Mouse (Mus musculus): ENCODE measurements at regions not wholly inside any gene's neighbourhood (a gene's known extent, or its start where the extent isn't known, plus 50 kb on each side); places are given as distances from the start of the nearest gene placed in this dataset.
"Not testable (repeated sequence)": the region's sequence is repeated elsewhere in the genome, so short reads cannot be mapped to it uniquely, and the experiment has no call there.

GRCm38 (mm10) chr4:7948020-7948419 lies 290.8 kb downstream of the Car8 start:
- DNase-seq (ENCODE audit: extremely low read depth, insufficient read length, low spot score), result no peak

- DNase-seq (ENCODE audit: extremely low read depth, insufficient read length, low spot score), result no peak
Measured at GRCm38 (mm10) chr4:7921503-7921902, 317.3 kb downstream of the Car8 start.

DNA sequence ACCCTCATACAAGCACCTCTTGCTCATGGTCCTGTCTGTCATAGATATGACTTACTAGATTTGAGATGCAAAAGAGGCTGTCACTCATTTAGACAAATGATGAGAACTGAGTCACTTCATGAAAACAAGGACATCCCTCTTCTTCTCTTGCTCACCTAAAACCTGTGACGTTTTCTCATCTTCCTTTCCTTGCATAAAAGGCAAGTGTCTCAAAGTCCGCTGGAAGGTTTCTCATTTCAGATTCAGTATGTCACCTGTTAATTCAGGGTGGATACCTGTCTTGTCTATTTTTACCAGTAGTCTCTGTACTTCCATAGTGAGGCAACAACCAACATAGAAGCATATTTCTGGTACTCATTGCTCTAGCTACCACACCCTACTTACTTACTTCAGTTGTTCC lies 325.6 kb downstream of the Car8 start:
- DNase-seq (ENCODE audit: extremely low read depth, insufficient read length, low spot score), result no peak

- DNase-seq (ENCODE audit: extremely low read depth, insufficient read length, low spot score), result no peak
Measured at GRCm38 (mm10) chr4:7912675-7913074, 326.2 kb downstream of the Car8 start.

GRCm38 (mm10) chr4:7903130-7903529 lies 335.7 kb downstream of the Car8 start:
- DNase-seq (ENCODE audit: extremely low read depth, insufficient read length, low spot score), result no peak

DNA sequence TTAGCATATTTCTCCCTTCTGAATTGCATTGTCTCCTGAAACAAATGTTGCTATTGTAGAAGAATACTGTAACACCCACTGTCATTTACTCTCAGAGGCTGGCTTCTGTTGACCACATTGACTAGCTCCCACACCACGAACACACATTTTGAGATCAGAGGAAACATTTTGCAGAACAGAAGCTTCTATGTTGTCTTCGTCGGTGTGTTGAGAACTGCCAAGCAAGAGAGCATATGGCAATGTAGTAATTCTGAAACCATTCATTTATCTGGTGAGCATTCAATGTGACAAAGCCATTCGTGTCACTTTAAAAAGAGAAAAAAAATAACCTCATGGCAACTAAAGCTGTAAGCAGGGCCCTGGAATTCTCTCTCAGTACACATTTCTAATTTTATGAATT lies 343.9 kb downstream of the Car8 start:
- DNase-seq (ENCODE audit: extremely low read depth, insufficient read length, low spot score), result no peak

DNA sequence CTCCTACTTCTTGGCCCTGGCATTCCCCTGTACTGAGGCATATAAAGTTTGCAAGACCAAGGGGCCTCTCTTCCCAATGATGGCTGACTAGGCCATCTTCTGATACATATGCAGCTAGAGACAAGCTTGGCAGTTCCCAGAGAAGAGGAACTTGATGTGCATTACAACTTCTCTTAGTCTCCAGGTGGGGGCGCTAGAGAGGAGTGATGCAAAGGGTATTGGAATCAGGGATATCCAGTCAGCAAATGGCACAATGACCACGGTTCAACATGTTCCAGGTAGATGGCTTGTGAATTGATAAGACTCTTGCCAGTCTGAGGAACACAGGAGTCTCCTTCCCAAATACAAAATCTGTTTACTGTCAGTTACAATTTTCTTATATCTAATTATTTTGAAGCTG lies 347.7 kb downstream of the Car8 start:
- DNase-seq (ENCODE audit: extremely low read depth, insufficient read length, low spot score), result no peak

DNA sequence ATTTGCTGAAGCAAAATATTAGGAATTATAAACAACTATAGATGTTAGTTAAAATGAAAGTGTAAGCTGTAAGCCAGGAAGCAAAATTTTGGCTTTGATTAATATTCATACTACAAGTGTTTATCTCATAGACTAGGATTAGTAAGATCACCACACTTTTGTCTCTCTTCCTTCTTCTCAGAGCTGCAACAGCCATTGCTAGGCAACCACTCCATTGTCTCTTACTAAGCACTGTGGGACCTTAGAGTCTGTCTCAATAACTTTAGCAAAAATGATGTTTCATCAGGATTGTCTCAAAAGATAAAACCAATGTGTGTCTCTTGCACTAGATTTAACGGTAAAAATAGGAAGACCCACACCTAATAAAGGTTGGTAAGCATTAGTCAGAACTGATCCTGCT lies 384.3 kb downstream of the Car8 start:
- no peak for DNase-seq (ENCODE audit: extremely low read depth, insufficient read length, low spot score)

GRCm38 (mm10) chr4:7853121-7853782 lies 385.6 kb downstream of the Car8 start:
- no peak for DNase-seq (ENCODE audit: extremely low read depth, insufficient read length, low spot score)

- DNase-seq (ENCODE audit: extremely low read depth, insufficient read length, low spot score), result no peak
Measured at GRCm38 (mm10) chr4:7852006-7852615, 386.7 kb downstream of the Car8 start.

DNA sequence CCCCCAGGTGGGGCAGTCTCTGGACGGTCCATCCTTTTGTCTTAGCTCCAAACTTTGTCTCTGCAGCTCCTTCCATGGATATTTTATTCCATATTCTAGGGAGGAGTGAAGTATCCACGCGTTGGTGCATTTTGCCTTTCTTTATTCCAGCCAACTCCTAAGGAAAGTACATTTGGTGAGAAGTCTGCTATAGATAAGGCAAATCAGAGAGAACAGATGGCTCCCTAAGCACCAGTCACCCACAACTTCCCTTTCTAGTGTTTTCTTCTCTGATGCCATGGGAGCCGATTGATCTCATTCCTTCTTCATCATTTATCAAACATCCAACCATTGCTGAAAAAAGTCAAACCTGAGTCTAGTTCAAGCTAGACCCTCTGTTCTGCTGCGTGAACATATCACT lies 391.4 kb downstream of the Car8 start:
- no peak for DNase-seq (ENCODE audit: extremely low read depth, insufficient read length, low spot score)

- no peak for DNase-seq (ENCODE audit: extremely low read depth, insufficient read length, low spot score)
Measured at GRCm38 (mm10) chr4:7829126-7829525, 409.7 kb downstream of the Car8 start.

GRCm38 (mm10) chr4:7819847-7820246 lies 419.0 kb downstream of the Car8 start:
- DNase-seq (ENCODE audit: extremely low read depth, insufficient read length, low spot score), result no peak

- DNase-seq (ENCODE audit: extremely low read depth, insufficient read length, low spot score), result not testable (repeated sequence)
Measured at GRCm38 (mm10) chr4:7777761-7778160, 461.1 kb downstream of the Car8 start.

- no peak for DNase-seq (ENCODE audit: extremely low read depth, insufficient read length, low spot score)
Measured at GRCm38 (mm10) chr4:7755473-7755872, 483.4 kb downstream of the Car8 start.

- no peak for DNase-seq (ENCODE audit: extremely low read depth, insufficient read length, low spot score)
Measured at GRCm38 (mm10) chr4:7753931-7754330, 484.9 kb downstream of the Car8 start.

DNA sequence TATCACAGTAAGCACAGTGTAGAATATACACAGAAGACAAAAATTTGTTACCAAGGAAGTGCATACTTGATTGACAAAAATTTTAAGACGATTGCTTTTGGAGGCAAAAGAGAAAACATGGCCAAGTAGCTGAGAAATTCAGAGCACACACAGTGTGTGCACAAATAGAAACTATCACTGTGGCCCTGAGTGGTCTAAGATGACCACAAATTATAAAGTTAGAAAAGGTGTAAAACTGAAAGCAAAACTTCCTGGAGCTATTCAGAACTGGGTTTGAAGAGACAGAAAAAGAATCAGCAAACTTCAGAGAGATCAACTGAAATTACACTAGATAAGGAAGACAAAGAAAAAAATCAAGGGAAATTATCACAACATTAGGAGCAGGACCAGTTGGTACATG lies 487.6 kb downstream of the Car8 start:
- no peak for DNase-seq (ENCODE audit: extremely low read depth, insufficient read length, low spot score)

DNA sequence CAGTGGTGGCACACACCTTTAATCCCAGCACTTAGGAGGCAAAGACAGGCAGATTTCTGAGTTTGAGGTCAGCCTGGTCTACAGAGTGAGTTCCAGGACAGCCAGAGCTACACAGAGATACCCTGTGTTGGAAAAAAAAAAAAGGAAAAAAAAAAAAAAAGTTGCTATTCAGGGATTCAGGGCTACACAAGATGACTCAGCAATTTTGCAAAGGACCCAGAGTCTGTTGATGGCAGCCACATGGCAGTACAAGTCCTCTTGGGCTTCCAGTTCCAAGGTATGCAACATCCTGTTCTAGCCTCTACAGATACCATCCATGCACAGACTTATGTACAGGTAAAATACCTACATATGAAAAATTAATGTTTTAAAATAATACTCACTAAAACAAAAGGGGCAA lies 515.9 kb downstream of the Car8 start:
- no peak for DNase-seq (ENCODE audit: extremely low read depth, insufficient read length, low spot score)

- no peak for DNase-seq (ENCODE audit: extremely low read depth, insufficient read length, low spot score)
Measured at GRCm38 (mm10) chr4:7688516-7688915, 550.3 kb downstream of the Car8 start.

DNA sequence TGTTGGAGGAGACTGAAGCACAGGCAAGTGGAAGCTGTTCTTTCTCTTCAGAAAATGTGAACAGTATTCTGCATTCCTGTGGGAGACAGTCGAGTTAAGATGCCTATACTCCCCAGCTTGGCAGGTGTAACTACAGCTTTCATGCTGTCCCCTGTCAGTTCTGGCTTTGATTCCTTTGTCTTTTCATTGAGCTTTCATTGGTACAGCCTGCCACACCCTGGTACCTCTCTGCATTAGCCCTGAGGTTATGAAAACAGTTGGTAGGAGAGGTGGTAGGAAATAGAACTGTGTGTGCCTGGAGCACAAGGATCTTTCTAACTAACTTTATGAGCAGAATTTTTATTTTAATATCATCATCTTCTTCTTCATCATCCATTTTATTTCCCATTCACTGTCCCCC lies 551.6 kb downstream of the Car8 start:
- no peak for DNase-seq (ENCODE audit: extremely low read depth, insufficient read length, low spot score)

- DNase-seq (ENCODE audit: extremely low read depth, insufficient read length, low spot score), result no peak
Measured at GRCm38 (mm10) chr4:7670795-7671105, 568.1 kb downstream of the Car8 start.

GRCm38 (mm10) chr4:7669992-7670794 lies 568.6 kb downstream of the Car8 start:
- DNase-seq (ENCODE audit: extremely low read depth, insufficient read length, low spot score), result no peak
